Mouse (Mus musculus) heart, postnatal 25 days (tissue): Measurements from ENCODE around the gene 1700001K19Rik. TPM values are rescaled to one million over a fixed set of nuclear protein-coding genes. Genes with fewer than 3 reads are reported as not detected.
A peak's percentile ranks its signal among the peaks of the same experiment; 100 is the strongest.
"Not testable (repeated sequence)": the region's sequence is repeated elsewhere in the genome, so short reads cannot be mapped to it uniquely, and the experiment has no call there.

Source experiments
- DNase-seq: peaks from one replicate; pipeline ENCODE4 v3.0.0; 2022; ENCODE audit warnings: low spot score
- intact Hi-C: fragments of 180-260 bp; cut with DNase I; formaldehyde crosslinking; loops from one replicate; pipeline ENCODE4 v1.15.1; 2025
- total RNA-seq, 2 experiments: library from RNA; stranded (reverse); gene quantifications; 2 replicates each; pipeline ENCODE4 v1.2.3; 2021

The 1700001K19Rik gene
- total RNA-seq, 2 experiments from 2014 or later = not detected

- intact Hi-C loops = loop anchor here (2.0 kb wide), 1 partner anchor 106 kb away; no protein-coding TSS in a partner anchor
Observed at GRCm38 (mm10) chr12:110696975-110697400, 14.6 kb upstream of the 1700001K19Rik start.

DNA sequence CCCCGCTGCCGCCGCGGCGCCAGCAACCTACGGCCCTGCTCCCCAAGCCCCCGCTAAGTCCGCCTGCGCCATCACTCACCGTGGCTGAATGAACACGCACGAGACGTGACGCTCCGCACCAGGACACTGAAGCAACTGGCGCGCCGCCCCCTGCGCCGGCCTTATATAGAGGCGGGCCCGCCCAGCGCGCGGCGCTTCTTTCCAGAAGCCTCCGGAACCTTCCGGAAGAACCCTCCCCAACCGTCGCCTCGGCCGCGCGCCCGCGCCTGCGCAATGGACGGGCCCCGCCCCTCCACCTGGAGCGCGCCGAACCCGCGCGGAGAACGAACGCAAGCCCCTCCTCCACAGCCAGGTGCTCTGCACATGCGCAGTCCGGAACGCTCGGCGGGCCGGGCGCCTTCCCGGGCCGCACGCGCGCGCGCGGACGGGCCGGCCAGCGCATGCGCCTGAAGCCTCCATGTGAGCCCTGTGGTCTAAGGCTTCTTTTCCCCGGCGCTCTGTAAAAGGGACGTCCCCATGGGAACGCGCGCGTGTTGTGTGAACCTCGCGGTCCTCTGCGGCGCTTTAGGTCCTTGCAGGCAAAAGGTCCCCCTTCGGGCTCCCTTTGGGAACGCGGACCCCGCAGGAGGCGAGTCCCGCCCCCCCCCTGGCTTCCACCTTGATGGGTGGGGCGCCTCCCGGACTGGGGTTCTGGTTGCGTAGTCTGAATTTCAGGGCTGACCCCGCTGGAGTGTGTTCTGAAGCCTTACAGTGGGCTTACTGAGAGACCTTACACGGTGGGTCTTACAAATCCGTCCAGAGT is 14.0 kb upstream of the 1700001K19Rik start:
- intact Hi-C loops = loop anchor here (2.0 kb wide), 1 partner anchor 106 kb away; no protein-coding TSS in a partner anchor

More at GRCm38 (mm10) chr12:110696975-110697400, 14.6 kb upstream of the 1700001K19Rik start:
- DNase-seq = no peak

GRCm38 (mm10) chr12:110695676-110696171 is 13.3 kb upstream of the 1700001K19Rik start:
- intact Hi-C loops = loop anchor here (2.0 kb wide), 1 partner anchor 105 kb away; no protein-coding TSS in a partner anchor
- peak; percentile 12 for DNase-seq

More for the DNA sequence above, 14.0 kb upstream of the 1700001K19Rik start:
- peak; percentile 96 for DNase-seq

- intact Hi-C loops, DNase-seq: not testable (repeated sequence)
Observed at GRCm38 (mm10) chr12:110693378-110693777, 11.0 kb upstream of the 1700001K19Rik start.

DNA sequence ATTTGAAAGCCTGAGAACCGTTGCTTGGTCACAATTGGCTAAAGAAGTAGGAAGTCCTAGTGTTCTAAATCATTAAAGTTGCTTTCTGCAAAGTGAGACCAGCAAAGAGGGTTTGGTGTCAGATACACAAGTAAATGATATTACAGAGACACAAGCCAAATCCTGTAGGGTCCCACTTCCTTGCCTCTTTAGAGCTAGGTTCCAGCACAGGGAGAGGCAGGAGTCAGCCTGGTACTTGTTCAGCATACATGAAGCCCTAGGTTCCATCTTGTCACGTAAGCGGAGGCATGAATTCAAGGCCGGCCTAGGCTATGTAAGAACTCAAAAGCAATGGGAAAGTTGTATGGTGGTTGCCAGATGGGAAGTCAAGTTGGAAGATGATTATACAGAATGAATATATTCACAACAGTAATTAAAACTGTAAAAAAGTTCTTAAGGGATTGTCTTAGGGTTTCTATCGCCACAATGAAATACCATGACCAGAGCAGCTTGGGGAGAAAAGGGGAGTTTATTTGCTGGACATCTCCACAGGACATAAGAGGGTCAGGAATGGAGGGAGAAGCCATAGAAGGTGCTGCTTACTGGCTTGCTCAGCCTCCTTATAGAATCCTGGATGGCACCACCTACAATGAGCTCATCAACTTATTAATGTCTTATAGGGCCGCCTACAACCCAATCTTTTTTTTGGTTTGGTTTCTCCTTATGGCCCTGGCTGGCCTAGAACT is 7.7 kb upstream of the 1700001K19Rik start:
- DNase-seq = no peak
- intact Hi-C loops = no loop called here

- DNase-seq, intact Hi-C loops: not testable (repeated sequence)
Observed at GRCm38 (mm10) chr12:110688921-110689320, 6.5 kb upstream of the 1700001K19Rik start.

GRCm38 (mm10) chr12:110687894-110688734 is 5.7 kb upstream of the 1700001K19Rik start:
- intact Hi-C loops = no loop called here
- DNase-seq = peak; percentile 22

- intact Hi-C loops = no loop called here
- DNase-seq = no peak
Observed at GRCm38 (mm10) chr12:110683580-110683979, 1.2 kb upstream of the 1700001K19Rik start.

DNA sequence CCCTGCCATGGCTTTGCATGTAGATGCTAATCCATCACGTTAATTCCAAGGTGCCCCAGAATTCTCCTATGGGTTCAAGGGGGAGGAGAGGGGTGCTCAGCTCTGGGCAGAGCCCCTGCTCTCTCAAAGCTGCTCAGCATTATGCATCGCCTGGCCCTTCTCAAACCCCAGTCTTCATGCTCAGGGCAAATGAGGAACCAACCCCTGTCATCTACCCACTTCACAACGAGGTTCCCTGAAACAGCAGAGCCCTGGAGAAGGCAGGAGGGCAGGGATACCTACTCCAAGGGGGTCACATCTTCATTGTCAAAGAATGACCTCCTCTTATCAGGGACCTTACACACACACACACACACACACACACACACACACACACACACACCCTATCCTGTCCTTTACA is 541 bp downstream of the 1700001K19Rik start:
- no peak for DNase-seq
- intact Hi-C loops = no loop called here

DNA sequence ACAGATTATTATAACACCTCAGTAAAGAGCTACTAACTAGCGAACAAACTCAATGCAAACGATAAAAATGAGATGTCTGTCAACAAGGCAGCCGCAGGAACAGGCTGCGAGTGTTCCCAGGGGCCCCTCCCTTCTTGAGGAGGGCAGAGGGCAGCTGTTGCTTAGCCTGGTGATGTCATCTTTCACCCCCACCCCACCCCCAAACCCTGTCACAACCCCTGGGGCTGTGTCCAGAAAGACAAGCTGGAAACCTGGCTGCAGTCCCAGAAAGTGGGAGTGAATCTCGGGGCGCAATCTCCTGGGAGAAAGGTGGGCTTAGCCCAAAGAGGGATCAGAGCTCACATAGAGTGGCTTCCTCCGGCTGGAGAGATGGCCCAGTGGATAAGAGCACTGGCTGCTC is 1.2 kb downstream of the 1700001K19Rik start:
- intact Hi-C loops = no loop called here

DNA sequence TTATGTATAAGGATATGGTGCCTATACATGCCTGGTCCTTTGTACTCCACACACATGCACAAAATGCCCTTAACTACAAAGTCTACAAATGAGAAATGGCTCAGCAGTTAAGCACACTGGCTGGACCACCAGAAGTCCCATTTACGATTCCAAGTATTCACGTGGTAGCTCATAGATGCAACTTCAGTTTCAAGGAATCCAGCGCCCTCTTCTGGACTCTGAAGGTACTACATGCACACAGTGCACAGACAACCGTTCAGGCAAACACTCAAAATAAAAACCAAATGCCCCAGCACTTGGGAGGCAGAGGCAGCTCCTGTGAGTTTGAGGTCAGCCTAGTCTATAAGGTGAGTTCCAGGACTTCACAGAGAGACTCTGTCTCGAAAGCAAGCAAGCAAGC is 8.2 kb downstream of the 1700001K19Rik start:
- intact Hi-C loops = no loop called here
- DNase-seq = no peak

More for the DNA sequence above, 1.2 kb downstream of the 1700001K19Rik start:
- no peak for DNase-seq

GRCm38 (mm10) chr12:110667466-110668077 is 14.8 kb downstream of the 1700001K19Rik start:
- DNase-seq = no peak
- intact Hi-C loops = no loop called here

GRCm38 (mm10) chr12:110661746-110662145 is 20.7 kb downstream of the 1700001K19Rik start:
- intact Hi-C loops = no loop called here
- DNase-seq = no peak

GRCm38 (mm10) chr12:110651464-110651863 is 31.0 kb downstream of the 1700001K19Rik start:
- DNase-seq = no peak
- intact Hi-C loops = no loop called here

DNA sequence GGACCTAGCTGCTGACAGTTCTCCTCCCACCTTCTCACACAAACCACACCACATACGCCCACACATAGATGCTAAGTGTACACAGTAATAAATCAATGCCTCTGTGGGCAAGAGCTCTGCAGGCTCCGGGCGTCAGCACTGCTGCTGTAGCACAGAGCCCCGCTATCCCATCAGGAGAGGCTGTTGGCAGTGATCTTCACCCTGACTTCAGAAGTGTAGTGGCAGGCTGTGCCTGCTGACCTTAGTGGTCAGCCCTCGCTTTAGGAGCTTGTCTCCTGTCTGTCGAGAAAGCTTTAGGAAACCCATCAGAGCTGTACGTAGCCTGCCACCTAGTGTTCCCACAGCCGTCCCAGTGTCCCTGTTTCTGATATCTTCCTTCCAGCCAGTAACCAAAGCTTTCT is 32.2 kb downstream of the 1700001K19Rik start:
- no peak for DNase-seq
- intact Hi-C loops = no loop called here

- intact Hi-C loops = no loop called here
- DNase-seq = no peak
Observed at GRCm38 (mm10) chr12:110637507-110638114, 44.8 kb downstream of the 1700001K19Rik start.

GRCm38 (mm10) chr12:110636293-110636692 is 46.1 kb downstream of the 1700001K19Rik start:
- DNase-seq = no peak
- intact Hi-C loops = no loop called here

DNA sequence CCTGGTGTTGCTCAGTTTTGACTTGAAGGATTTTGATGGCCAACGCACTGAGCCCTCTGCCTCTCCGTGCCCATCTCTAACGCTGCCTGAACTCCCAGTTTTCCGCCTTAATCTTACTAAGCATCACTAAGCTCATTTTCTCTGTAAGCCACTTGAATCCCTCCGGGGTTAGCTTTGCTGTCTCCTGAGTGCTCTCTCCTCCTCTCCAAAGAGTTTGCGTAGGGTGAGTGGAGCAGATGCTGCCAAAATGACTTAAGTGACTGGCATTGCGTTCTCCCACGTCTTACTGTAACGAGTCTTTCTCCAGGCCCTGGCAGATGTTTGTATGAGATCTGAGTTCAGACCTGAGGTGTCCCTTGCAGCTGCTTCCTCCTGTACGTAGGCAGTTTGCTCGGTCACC is 52.4 kb downstream of the 1700001K19Rik start:
- no peak for DNase-seq
- intact Hi-C loops = no loop called here
